Mouse (Mus musculus) hindbrain, embryonic 15.5 days (tissue): Measurements from ENCODE around the gene Ccdc187. TPM values are rescaled to one million over a fixed set of nuclear protein-coding genes. Genes with fewer than 3 reads are reported as not detected.

Experiments
- ATAC-seq: fragments of 200-750 bp; cut with Nextera tagmentation; 2 replicates; pipeline ENCODE4 v1.8.0; 2017; ENCODE audit warnings: low read depth, moderate number of reproducible peaks, moderate TSS enrichment; ENCODE audit not compliant: low FRiP score
- H3K27ac ChIP-seq: fragments of 300-500 bp; sonication (generic); replicated peaks from 2 replicates; pipeline ENCODE4 v1.5.1; 2015; ENCODE audit warnings: mild to moderate bottlenecking, inconsistent platforms
- H3K27me3 ChIP-seq: fragments of 300-500 bp; sonication (generic); 2 replicates; pipeline ENCODE4 v1.6.1; 2015; ENCODE audit warnings: control low read depth, inconsistent platforms
- H3K36me3 ChIP-seq: fragments of 300-500 bp; sonication (generic); 2 replicates; pipeline ENCODE4 v1.6.1; 2015; ENCODE audit warnings: control low read depth, inconsistent platforms
- H3K4me1 ChIP-seq: fragments of 300-500 bp; sonication (generic); replicated peaks from 2 replicates; pipeline ENCODE4 v1.6.1; 2015; ENCODE audit warnings: control low read depth, inconsistent platforms
- H3K4me2 ChIP-seq: fragments of 300-500 bp; sonication (generic); 2 replicates; pipeline ENCODE4 v1.6.1; 2015; ENCODE audit warnings: moderate library complexity, mild to moderate bottlenecking, inconsistent platforms
- H3K4me3 ChIP-seq: fragments of 300-500 bp; sonication (generic); 2 replicates; pipeline ENCODE4 v1.5.1; 2015; ENCODE audit warnings: mild to moderate bottlenecking, inconsistent platforms
- H3K9ac ChIP-seq: fragments of 300-500 bp; sonication (generic); 2 replicates; pipeline ENCODE4 v1.6.1; 2015; ENCODE audit warnings: inconsistent platforms
- H3K9me3 ChIP-seq: fragments of 300-500 bp; sonication (generic); 2 replicates; pipeline ENCODE4 v1.6.1; 2016; ENCODE audit warnings: control low read depth, inconsistent platforms
- WGBS: fragments of 180-500 bp; shearing (Covaris S2); methylation state at CpG from one replicate; pipeline ENCODE4 v1.1.7; 2015; 5-methylcytosine and 5-hydroxymethylcytosine counted together
- polyA plus RNA-seq: library from polyadenylated mRNA; unstranded; fragments of >200 nt; fragmentation: Nextera tagmentation; extraction: Ambion mirVana; gene quantifications from 2 replicates; pipeline ENCODE4 v1.2.1, GENCODE M21; 2015

Ccdc187 gene
- polyA plus RNA-seq, 1 experiment from 2014 or later, result 0.16 TPM

- 73% methylated on average over 4 of the region's 4 CpGs for WGBS
- Histone ChIP-seq H3K27me3 (no peaks in the 10 kb centered on the region), H3K4me1 (0 out of 2 replicates have a peak, but pooled peaks cover 8% of the 10 kb centered on the region), H3K9ac (no peak overlapping the region), H3K36me3 (no peaks in the 10 kb centered on the region; the same call in 1 of the 2 replicates), H3K9me3 (no peaks in the 10 kb centered on the region), H3K4me3 (no peak overlapping the region), H3K27ac (no peak overlapping the region), H3K4me2 (no peak overlapping the region)
- ATAC-seq, result no peak
Measured at GRCm38 (mm10) chr2:26230253-26230652, 64.1 kb downstream of the Ccdc187 start.

- H3K4me3 ChIP-seq, result no peak overlapping the region
- H3K4me1 ChIP-seq, result no peaks in the 10 kb centered on the region
- no peaks in the 10 kb centered on the region for H3K9me3 ChIP-seq
- peaks cover 7% of the 10 kb centered on the region for H3K36me3 ChIP-seq
- H3K27ac ChIP-seq, result no peak overlapping the region
- peak; percentile 82; the same call in 1 of the 2 replicates for ATAC-seq
- no peak overlapping the region for H3K9ac ChIP-seq
- WGBS, result 57% methylated on average over 1 of the region's 1 CpGs
- no peak overlapping the region for H3K4me2 ChIP-seq
- H3K27me3 ChIP-seq, result no peaks in the 10 kb centered on the region
Measured at GRCm38 (mm10) chr2:26227788-26228187, 66.6 kb downstream of the Ccdc187 start.

GRCm38 (mm10) chr2:26225242-26225641 is 69.1 kb downstream of the Ccdc187 start:
- H3K9me3 ChIP-seq, result no peaks in the 10 kb centered on the region
- no peak overlapping the region for H3K4me3 ChIP-seq
- ATAC-seq, result no peak
- no peak overlapping the region for H3K9ac ChIP-seq
- WGBS, result 84% methylated on average over 4 of the region's 4 CpGs
- H3K27ac ChIP-seq, result no peak overlapping the region
- H3K27me3 ChIP-seq, result no peaks in the 10 kb centered on the region
- peaks cover 27% of the 10 kb centered on the region for H3K36me3 ChIP-seq
- no peak overlapping the region for H3K4me2 ChIP-seq
- no peaks in the 10 kb centered on the region for H3K4me1 ChIP-seq

GRCm38 (mm10) chr2:26223961-26224360 is 70.4 kb downstream of the Ccdc187 start:
- Histone ChIP-seq H3K9me3 (no peaks in the 10 kb centered on the region), H3K4me3 (no peak overlapping the region), H3K27me3 (no peaks in the 10 kb centered on the region), H3K27ac (no peak overlapping the region), H3K4me1 (no peaks in the 10 kb centered on the region), H3K9ac (no peak overlapping the region), H3K36me3 (peaks cover 40% of the 10 kb centered on the region), H3K4me2 (no peak overlapping the region)
- WGBS, result 79% methylated on average over 3 of the region's 3 CpGs
- ATAC-seq, result no peak

GRCm38 (mm10) chr2:26214526-26214925 is 79.8 kb downstream of the Ccdc187 start:
- 19% methylated on average over 3 of the region's 3 CpGs for WGBS
- H3K9me3 ChIP-seq, result no peaks in the 10 kb centered on the region
- no peak overlapping the region for H3K4me2 ChIP-seq
- peaks cover 42% of the 10 kb centered on the region for H3K36me3 ChIP-seq
- peaks cover 4% of the 10 kb centered on the region; the same call in 1 of the 2 replicates for H3K27me3 ChIP-seq
- 0 out of 2 replicates have a peak, but pooled peaks cover 3% of the 10 kb centered on the region for H3K4me1 ChIP-seq
- no peak overlapping the region for H3K9ac ChIP-seq
- no peak overlapping the region for H3K27ac ChIP-seq
- H3K4me3 ChIP-seq, result no peak overlapping the region
- ATAC-seq, result 0 out of 2 replicates have a peak, but pooled peaks have one; percentile 27

- ATAC-seq, result no peak
- 58% methylated on average over 3 of the region's 3 CpGs for WGBS
- peaks cover 25% of the 10 kb centered on the region for H3K36me3 ChIP-seq
- H3K9me3 ChIP-seq, result no peaks in the 10 kb centered on the region
- peaks cover 13% of the 10 kb centered on the region for H3K4me1 ChIP-seq
- H3K9ac ChIP-seq, result no peak overlapping the region
- H3K4me2 ChIP-seq, result no peak overlapping the region
- no peak overlapping the region for H3K4me3 ChIP-seq
- no peak overlapping the region for H3K27ac ChIP-seq
- H3K27me3 ChIP-seq, result peaks cover 43% of the 10 kb centered on the region
Measured at GRCm38 (mm10) chr2:26209566-26209965, 84.8 kb downstream of the Ccdc187 start.

- peaks cover 20% of the 10 kb centered on the region for H3K36me3 ChIP-seq
- no peak within 1 kb of the TSS for H3K27ac ChIP-seq
- peaks cover 11% of the 10 kb centered on the region for H3K4me1 ChIP-seq
- no peak within 1 kb of the TSS for H3K4me3 ChIP-seq
- peak; percentile 63 for ATAC-seq
- peaks cover 56% of the 10 kb centered on the region for H3K27me3 ChIP-seq
- H3K4me2 ChIP-seq, result no peak within 1 kb of the TSS
- no peak within 1 kb of the TSS for H3K9ac ChIP-seq
- 14% methylated on average over 19 of the region's 19 CpGs for WGBS
- no peaks in the 10 kb centered on the region for H3K9me3 ChIP-seq
Measured at GRCm38 (mm10) chr2:26208126-26208789, 86.1 kb downstream of the Ccdc187 start, which contains the start of gene Lhx3. TSS of gene Lhx3 (minus strand) at chr2:26208289.

GRCm38 (mm10) chr2:26207559-26207958 is 86.8 kb downstream of the Ccdc187 start:
- H3K4me2 ChIP-seq, result no peak overlapping the region
- peaks cover 63% of the 10 kb centered on the region for H3K27me3 ChIP-seq
- H3K9ac ChIP-seq, result no peak overlapping the region
- no peak overlapping the region for H3K27ac ChIP-seq
- WGBS, result 8% methylated on average over 9 of the region's 9 CpGs
- H3K36me3 ChIP-seq, result peaks cover 20% of the 10 kb centered on the region
- H3K9me3 ChIP-seq, result no peaks in the 10 kb centered on the region
- no peak overlapping the region for H3K4me3 ChIP-seq
- ATAC-seq, result peak; percentile 28
- peaks cover 16% of the 10 kb centered on the region for H3K4me1 ChIP-seq

GRCm38 (mm10) chr2:26205761-26206160 is 88.6 kb downstream of the Ccdc187 start:
- WGBS, result 11% methylated on average over 10 of the region's 10 CpGs
- Histone ChIP-seq H3K4me1 (peaks cover 24% of the 10 kb centered on the region), H3K27ac (no peak overlapping the region), H3K9me3 (no peaks in the 10 kb centered on the region), H3K9ac (no peak overlapping the region), H3K36me3 (peaks cover 9% of the 10 kb centered on the region), H3K4me2 (no peak overlapping the region), H3K27me3 (peaks cover 81% of the 10 kb centered on the region), H3K4me3 (no peak overlapping the region)
- ATAC-seq, result no peak

GRCm38 (mm10) chr2:26205126-26205525 is 89.2 kb downstream of the Ccdc187 start:
- H3K4me3 ChIP-seq, result no peak overlapping the region
- WGBS, result 4% methylated on average over 16 of the region's 16 CpGs
- peaks cover 3% of the 10 kb centered on the region for H3K36me3 ChIP-seq
- peaks cover 24% of the 10 kb centered on the region for H3K4me1 ChIP-seq
- no peak overlapping the region for H3K27ac ChIP-seq
- no peaks in the 10 kb centered on the region for H3K9me3 ChIP-seq
- no peak for ATAC-seq
- no peak overlapping the region for H3K9ac ChIP-seq
- no peak overlapping the region for H3K4me2 ChIP-seq
- H3K27me3 ChIP-seq, result peaks cover 83% of the 10 kb centered on the region

- Histone ChIP-seq H3K9ac (no peak overlapping the region), H3K36me3 (no peaks in the 10 kb centered on the region), H3K27ac (no peak overlapping the region), H3K27me3 (peaks cover 93% of the 10 kb centered on the region), H3K4me3 (peak overlapping the region; percentile 18), H3K4me1 (peaks cover 31% of the 10 kb centered on the region), H3K9me3 (no peaks in the 10 kb centered on the region), H3K4me2 (peak overlapping the region; percentile 47)
- 1% methylated on average over 36 of the region's 36 CpGs for WGBS
- no peak for ATAC-seq
Measured at GRCm38 (mm10) chr2:26202849-26203475, 91.4 kb downstream of the Ccdc187 start.
